Mouse (Mus musculus) MEL (cell line): ENCODE results near the gene Fndc3a.

Experiments
- MAX ChIP-seq: IDR thresholded peaks from 2 replicates; pipeline ENCODE4 v1.6.1; 2011; ENCODE audit warnings: low read length, improper control_type of control experiment
- POLR2A ChIP-seq, 2 experiments: IDR thresholded peaks; 2 replicates each; pipeline ENCODE4 v1.6.1; 2011 to 2012; ENCODE audit warnings: low read length in 2 of 2, mild to moderate bottlenecking in 2 of 2, control low read depth in 1 of 2, improper control_type of control experiment in 1 of 2, low read depth in 1 of 2, moderate library complexity in 1 of 2; ENCODE audit not compliant: control insufficient read depth in 1 of 2, insufficient read depth in 1 of 2, poor library complexity in 1 of 2

GRCm38 (mm10) chr14:72633571-72633970, 76.2 kb downstream of the Fndc3a start:
- TF ChIP-seq POLR2A (IDR thresholded peaks at IDR 0.05; ENCODE audit: control insufficient read depth in 1 of 2, insufficient read depth in 1 of 2, low read depth in 1 of 2, low read length in 2 of 2, poor library complexity in 1 of 2) (no peak), MAX (no peak)
